Mouse (Mus musculus) limb, embryonic 10.5 days (tissue): Measurements from ENCODE around the gene Uqcrq. TPM values are rescaled to one million over a fixed set of nuclear protein-coding genes. Genes with fewer than 3 reads are reported as not detected.

ENCODE experiments used
- microRNA-seq: library from miRNA; unstranded; fragments of <30 nt; microRNA quantifications from one replicate; pipeline ENCODE4, GENCODE M21; 2017
- polyA plus RNA-seq: library from polyadenylated mRNA; unstranded; fragments of >200 nt; fragmentation: Nextera tagmentation; extraction: Ambion mirVana; gene quantifications from 2 replicates; pipeline ENCODE4 v1.2.1, GENCODE M21; 2016

Uqcrq gene
- polyA plus RNA-seq, 1 experiment from 2014 or later: 491 TPM

Small RNAs within 50 kb of the gene (microRNA-seq; reads per million reads assigned to microRNA genes)
- gene Mir6920: not detected

Other genes with a start within 250 kb of the Uqcrq start
- gene Hspa4, start 130.4 kb downstream of the Uqcrq start, polyA plus RNA-seq: 143 and 154 TPM in 2 replicates
- 23.0 and 30.4 TPM in 2 replicates for gene Zcchc10, start 106.2 kb downstream of the Uqcrq start, polyA plus RNA-seq
- gene Aff4, start 80.0 kb downstream of the Uqcrq start, polyA plus RNA-seq: 33.7 and 38.0 TPM in 2 replicates
- gene Leap2, start 7.7 kb downstream of the Uqcrq start, polyA plus RNA-seq: 0.51 TPM in 1 of 2 replicates, not detected in the other
- gene Gdf9, start 192 bp upstream of the Uqcrq start, polyA plus RNA-seq: 0.66 and 0.79 TPM in 2 replicates
- 0.08 and 0.14 TPM in 2 replicates for gene Gm10447, start 26.3 kb upstream of the Uqcrq start, polyA plus RNA-seq
- gene Shroom1, start 26.4 kb upstream of the Uqcrq start, polyA plus RNA-seq: 1.8 and 3.9 TPM in 2 replicates
- not detected in 2 replicates for gene Gm9837, start 39.6 kb upstream of the Uqcrq start, polyA plus RNA-seq
- gene Gm9945, start 49.3 kb upstream of the Uqcrq start, polyA plus RNA-seq: not detected in 2 replicates
- 0.13 and 0.51 TPM in 2 replicates for gene Sowaha, start 49.4 kb upstream of the Uqcrq start, polyA plus RNA-seq
- 18.6 and 22.8 TPM in 2 replicates for gene Sept8, start 88.4 kb upstream of the Uqcrq start, polyA plus RNA-seq
- 52.0 and 69.4 TPM in 2 replicates for gene Kif3a, start 136.5 kb upstream of the Uqcrq start, polyA plus RNA-seq
- gene Il4, start 187.8 kb upstream of the Uqcrq start, polyA plus RNA-seq: 0.40 and 0.58 TPM in 2 replicates
- not detected in 2 replicates for gene Il13, start 203.9 kb upstream of the Uqcrq start, polyA plus RNA-seq